Mouse (Mus musculus): ENCODE results near the gene Timp2.

- TF ChIP-seq POLR2A (IDR thresholded peaks at IDR 0.05; ENCODE audit: borderline replicate concordance, low read depth, low read length) (no peak), CTCF (IDR thresholded peaks at IDR 0.05; ENCODE audit: low read depth, low read length) (no peak)
These were observed 56.7 kb downstream of the Timp2 start for GRCm38 (mm10) chr11:118298810-118299209.

Data from bone marrow macrophage, adult 2 months (primary cell).